Mouse (Mus musculus) gastrocnemius, adult 2 months (tissue): ENCODE measurements around the gene Rapgef5. TPM values are rescaled to one million over a fixed set of nuclear protein-coding genes. Genes with fewer than 3 reads are reported as not detected.

Experiments used
- DNase-seq: peaks from one replicate; pipeline ENCODE4 v3.0.0; 2022
- H3K27ac ChIP-seq: fragments of 200-600 bp; 2 replicates; pipeline ENCODE4 v1.8.1; 2022; ENCODE audit warnings: mild to moderate bottlenecking
- H3K4me3 ChIP-seq: fragments of 200-600 bp; 2 replicates; pipeline ENCODE4 v1.8.1; 2022; ENCODE audit warnings: mild to moderate bottlenecking, moderate library complexity
- CTCF ChIP-seq: fragments of 200-600 bp; IDR thresholded peaks from 2 replicates; pipeline ENCODE4 v1.8.1; 2022; ENCODE audit warnings: antibody characterized with exemption, mild to moderate bottlenecking, moderate library complexity
- intact Hi-C: fragments of 180-260 bp; cut with DNase I; formaldehyde crosslinking; loops from one replicate; pipeline ENCODE4 v1.15.1; 2025
- total RNA-seq, 2 experiments: library from RNA; stranded (reverse); gene quantifications; 2 replicates each; pipeline ENCODE4 v1.2.3; 2021

The Rapgef5 gene
- total RNA-seq, 2 experiments from 2014 or later, result 4.1 to 5.4 TPM

- no peak overlapping the region for H3K4me3 ChIP-seq
- intact Hi-C loops, result no loop called here
- DNase-seq, result no peak
- H3K27ac ChIP-seq, result peak overlapping the region; percentile 28; the same call in 1 of the 2 replicates
- no peak for TF ChIP-seq CTCF
Observed at GRCm38 (mm10) chr12:117756010-117756409, 239.7 kb downstream of the Rapgef5 start.

- DNase-seq, result no peak
- intact Hi-C loops, result loop anchor here (5.0 kb wide), 1 partner anchor 98 kb away; no protein-coding TSS in a partner anchor
- TF ChIP-seq CTCF, result no peak
- 0 out of 2 replicates have a peak overlapping the region, but pooled peaks have one; percentile 20 for H3K27ac ChIP-seq
- no peak overlapping the region for H3K4me3 ChIP-seq
Observed at GRCm38 (mm10) chr12:117760373-117760772, 244.1 kb downstream of the Rapgef5 start.

GRCm38 (mm10) chr12:117760846-117761245, 244.6 kb downstream of the Rapgef5 start:
- intact Hi-C loops, result loop anchor here (5.0 kb wide), 1 partner anchor 99 kb away; no protein-coding TSS in a partner anchor
- Histone ChIP-seq H3K4me3 (no peak overlapping the region), H3K27ac (peak overlapping the region; percentile 20; the same call in 1 of the 2 replicates)
- no peak for DNase-seq
- TF ChIP-seq CTCF, result no peak

- intact Hi-C loops, result loop anchor here (5.0 kb wide), 1 partner anchor 99 kb away; no protein-coding TSS in a partner anchor
- no peak for TF ChIP-seq CTCF
- H3K4me3 ChIP-seq, result no peak overlapping the region
- DNase-seq, result no peak
- peak overlapping the region; percentile 31; the same call in 1 of the 2 replicates for H3K27ac ChIP-seq
Observed at GRCm38 (mm10) chr12:117761698-117762097, 245.4 kb downstream of the Rapgef5 start.

- DNase-seq, result peak; percentile 25
- no peak for TF ChIP-seq CTCF
- Histone ChIP-seq H3K27ac (peak overlapping the region; percentile 74), H3K4me3 (no peak overlapping the region)
- intact Hi-C loops, result loop anchor here (5.0 kb wide), 1 partner anchor 101 kb away; no protein-coding TSS in a partner anchor
Observed at GRCm38 (mm10) chr12:117763247-117763646, 247.0 kb downstream of the Rapgef5 start.

- DNase-seq, result peak; percentile 52
- TF ChIP-seq CTCF, result peak; percentile 88
- intact Hi-C loops, result loop anchor here (1.0 to 5.0 kb wide), 6 partner anchors 103 to 380 kb away; no protein-coding TSS in a partner anchor
- Histone ChIP-seq H3K4me3 (no peak overlapping the region), H3K27ac (no peak overlapping the region)
Observed at GRCm38 (mm10) chr12:117764839-117765238, 248.6 kb downstream of the Rapgef5 start.

GRCm38 (mm10) chr12:117769113-117769512, 252.8 kb downstream of the Rapgef5 start:
- no peak overlapping the region for H3K27ac ChIP-seq
- peak; percentile 92 for TF ChIP-seq CTCF
- no peak overlapping the region for H3K4me3 ChIP-seq
- DNase-seq, result peak; percentile 69
- intact Hi-C loops, result no loop called here

GRCm38 (mm10) chr12:117770211-117770610, 253.9 kb downstream of the Rapgef5 start:
- intact Hi-C loops, result no loop called here
- Histone ChIP-seq H3K4me3 (no peak overlapping the region), H3K27ac (no peak overlapping the region)
- DNase-seq, result no peak
- no peak for TF ChIP-seq CTCF

GRCm38 (mm10) chr12:117771156-117771555, 254.9 kb downstream of the Rapgef5 start:
- no peak overlapping the region for H3K27ac ChIP-seq
- intact Hi-C loops, result no loop called here

GRCm38 (mm10) chr12:117772638-117773037, 256.4 kb downstream of the Rapgef5 start:
- peak; percentile 27 for DNase-seq
- peak; percentile 63 for TF ChIP-seq CTCF
- H3K27ac ChIP-seq, result no peak overlapping the region
- H3K4me3 ChIP-seq, result no peak overlapping the region
- intact Hi-C loops, result no loop called here

More at GRCm38 (mm10) chr12:117771156-117771555, 254.9 kb downstream of the Rapgef5 start:
- H3K4me3 ChIP-seq, result no peak overlapping the region
- no peak for DNase-seq
- no peak for TF ChIP-seq CTCF

GRCm38 (mm10) chr12:117776841-117777240, 260.6 kb downstream of the Rapgef5 start:
- no peak for DNase-seq
- no peak for TF ChIP-seq CTCF
- Histone ChIP-seq H3K27ac (no peak overlapping the region), H3K4me3 (no peak overlapping the region)
- intact Hi-C loops, result no loop called here

- intact Hi-C loops, result no loop called here
- Histone ChIP-seq H3K27ac (no peak overlapping the region), H3K4me3 (no peak overlapping the region)
- TF ChIP-seq CTCF, result no peak
- DNase-seq, result no peak
Observed at GRCm38 (mm10) chr12:117781360-117781759, 265.1 kb downstream of the Rapgef5 start.

GRCm38 (mm10) chr12:117783426-117783825, 267.1 kb downstream of the Rapgef5 start:
- no peak for TF ChIP-seq CTCF
- DNase-seq, result no peak
- Histone ChIP-seq H3K4me3 (no peak overlapping the region), H3K27ac (no peak overlapping the region)
- intact Hi-C loops, result no loop called here

- no peak overlapping the region for H3K27ac ChIP-seq
- no peak for TF ChIP-seq CTCF
Observed at GRCm38 (mm10) chr12:117786621-117787020, 270.3 kb downstream of the Rapgef5 start.

More at GRCm38 (mm10) chr12:117786621-117787020, 270.3 kb downstream of the Rapgef5 start:
- no peak overlapping the region for H3K4me3 ChIP-seq
- intact Hi-C loops, result no loop called here
- DNase-seq, result no peak
